ENCODE assay signal across 23 mouse cellular contexts in genomic region chr10:105801147-105801546, GRCm38 (mm10). TPM values are rescaled to one million over a fixed set of nuclear protein-coding genes. Genes with fewer than 3 reads are reported as not detected.
DNase-seq lines count a peak whose midpoint lies in the region; ATAC-seq and TF ChIP-seq lines count a peak whose summit lies in the region.
"Had no signal": no experiment of that assay in that cellular context is flagged by ENCODE, and none has a peak within 500 bp of the region (broad histone marks: within the 10 kb centered on the region; RNA-seq: fewer than 3 reads in every experiment).

No protein-coding gene starts in this region.

- H3K4me3 ChIP-seq in intestine, embryonic 14.5 days (ENCODE audit: low read depth, low read length) = no peak overlapping the region
- no peak overlapping the region for H3K4me3 ChIP-seq in intestine, postnatal 0 days (ENCODE audit: low read depth, low read length)
- no peak overlapping the region for H3K4me3 ChIP-seq in neural tube, embryonic 12.5 days
- no peak overlapping the region for H3K4me3 ChIP-seq in neural tube, embryonic 15.5 days (replicated peaks)
- no peak overlapping the region for H3K4me3 ChIP-seq in limb, embryonic 12.5 days (replicated peaks)
- H3K4me3 ChIP-seq: heart, embryonic 10.5 days; heart, embryonic 15.5 days; liver, embryonic 15.5 days; lung, embryonic 15.5 days had no signal

- no peak for TF ChIP-seq CTCF in intestine, postnatal 0 days (IDR thresholded peaks at IDR 0.05; ENCODE audit: low read depth)

- 27% methylated on average over 6 of the region's 6 CpGs for WGBS in intestine, embryonic 14.5 days
- WGBS in intestine, postnatal 0 days = 80% methylated on average over 6 of the region's 6 CpGs
- 34% methylated on average over 6 of the region's 6 CpGs for WGBS in neural tube, embryonic 12.5 days
- WGBS in neural tube, embryonic 15.5 days = 31% methylated on average over 6 of the region's 6 CpGs
- 14% methylated on average over 6 of the region's 6 CpGs for WGBS in limb, embryonic 12.5 days

- DNase-seq in intestine, embryonic 14.5 days (ENCODE audit: low spot score) = no peak
- DNase-seq in frontal cortex, postnatal 25 days (ENCODE audit: low spot score in 2 of 2) = no peak
- DNase-seq: adrenal gland, postnatal 14 days; cerebellum, adult 11 months; cerebellum, adult 9-10 months; cerebellum, postnatal 36 days; kidney, adult 2 months; kidney, postnatal 10 days; layer of hippocampus, adult 9-11 months; right cerebral cortex, postnatal 4 days; thymus, postnatal 4 days had no signal

- H3K27me3 ChIP-seq in intestine, embryonic 14.5 days (replicated peaks; ENCODE audit: control insufficient read depth, insufficient read depth, low read length) = no peaks in the 10 kb centered on the region
- H3K27me3 ChIP-seq in intestine, postnatal 0 days (replicated peaks; ENCODE audit: control insufficient read depth, insufficient read depth, low read length) = no peaks in the 10 kb centered on the region
- no peaks in the 10 kb centered on the region for H3K27me3 ChIP-seq in neural tube, embryonic 12.5 days (replicated peaks)
- H3K27me3 ChIP-seq in neural tube, embryonic 15.5 days (replicated peaks) = no peaks in the 10 kb centered on the region
- H3K27me3 ChIP-seq in limb, embryonic 12.5 days = no peaks in the 10 kb centered on the region
- H3K27me3 ChIP-seq: heart, embryonic 15.5 days; liver, embryonic 15.5 days had no signal

- no peaks in the 10 kb centered on the region for H3K9me3 ChIP-seq in intestine, embryonic 14.5 days (ENCODE audit: control insufficient read depth, low read length)
- H3K9me3 ChIP-seq in intestine, postnatal 0 days (ENCODE audit: control insufficient read depth) = no peaks in the 10 kb centered on the region
- no peaks in the 10 kb centered on the region for H3K9me3 ChIP-seq in neural tube, embryonic 12.5 days
- no peaks in the 10 kb centered on the region for H3K9me3 ChIP-seq in neural tube, embryonic 15.5 days (replicated peaks)
- H3K9me3 ChIP-seq in limb, embryonic 12.5 days = no peaks in the 10 kb centered on the region
- H3K9me3 ChIP-seq: heart, embryonic 10.5 days; heart, embryonic 15.5 days; liver, embryonic 15.5 days; lung, embryonic 15.5 days had no signal

- H3K4me2 ChIP-seq in intestine, embryonic 14.5 days (ENCODE audit: low read length) = no peak overlapping the region
- no peak overlapping the region for H3K4me2 ChIP-seq in intestine, postnatal 0 days (replicated peaks; ENCODE audit: low read depth)
- H3K4me2 ChIP-seq in neural tube, embryonic 12.5 days (replicated peaks) = no peak overlapping the region
- H3K4me2 ChIP-seq in neural tube, embryonic 15.5 days = no peak overlapping the region
- peak overlapping the region; percentile 26 for H3K4me2 ChIP-seq in limb, embryonic 12.5 days
- H3K4me2 ChIP-seq: heart, embryonic 15.5 days; liver, embryonic 15.5 days; lung, embryonic 15.5 days had no signal

- H3K27ac ChIP-seq in intestine, embryonic 14.5 days (ENCODE audit: low read depth) = peak overlapping the region; percentile 33; the same call in 1 of the 2 replicates
- no peak overlapping the region for H3K27ac ChIP-seq in intestine, postnatal 0 days (ENCODE audit: low read depth, low read length)
- no peak overlapping the region for H3K27ac ChIP-seq in neural tube, embryonic 12.5 days
- no peak overlapping the region for H3K27ac ChIP-seq in neural tube, embryonic 15.5 days (replicated peaks)
- H3K27ac ChIP-seq in limb, embryonic 12.5 days = peak overlapping the region; percentile 79
- H3K27ac ChIP-seq: heart, embryonic 10.5 days; heart, embryonic 15.5 days; liver, embryonic 15.5 days; lung, embryonic 15.5 days had no signal

- no peak for ATAC-seq in intestine, embryonic 14.5 days (replicated peaks; ENCODE audit: low FRiP score, low TSS enrichment, low read depth)
- ATAC-seq in intestine, postnatal 0 days = no peak
- ATAC-seq in neural tube, embryonic 12.5 days (ENCODE audit: low FRiP score, low read depth) = 0 out of 2 replicates have a peak, but pooled peaks have one; percentile 7
- no peak for ATAC-seq in neural tube, embryonic 15.5 days (ENCODE audit: low FRiP score)
- ATAC-seq in limb, embryonic 12.5 days (ENCODE audit: insufficient number of reproducible peaks, insufficient read depth, low FRiP score, low TSS enrichment, low read depth) = peak; percentile 89
- no peak for ATAC-seq in megakaryocyte-erythroid progenitor cell, adult 5-6 weeks (replicated peaks; ENCODE audit: low FRiP score, low TSS enrichment, poor library complexity, severe bottlenecking)
- ATAC-seq: CD4-positive, CD25-positive, alpha-beta regulatory T cell, adult 4 months; forebrain, embryonic 14.5 days; midbrain, embryonic 16.5 days had no signal

- H3K4me1 ChIP-seq in intestine, embryonic 14.5 days (replicated peaks; ENCODE audit: control insufficient read depth, insufficient read depth, low read length) = no peaks in the 10 kb centered on the region
- H3K4me1 ChIP-seq in intestine, postnatal 0 days (replicated peaks; ENCODE audit: control insufficient read depth, insufficient read depth, low read length) = no peaks in the 10 kb centered on the region
- no peaks in the 10 kb centered on the region for H3K4me1 ChIP-seq in neural tube, embryonic 12.5 days
- H3K4me1 ChIP-seq in neural tube, embryonic 15.5 days = no peaks in the 10 kb centered on the region
- H3K4me1 ChIP-seq in limb, embryonic 12.5 days (replicated peaks) = peaks cover 18% of the 10 kb centered on the region
- H3K4me1 ChIP-seq: heart, embryonic 10.5 days; heart, embryonic 15.5 days; liver, embryonic 15.5 days had no signal

- H3K9ac ChIP-seq in intestine, embryonic 14.5 days (ENCODE audit: low read length) = no peak overlapping the region
- H3K9ac ChIP-seq in intestine, postnatal 0 days (ENCODE audit: low read depth, low read length) = no peak overlapping the region
- H3K9ac ChIP-seq in neural tube, embryonic 12.5 days = no peak overlapping the region
- no peak overlapping the region for H3K9ac ChIP-seq in neural tube, embryonic 15.5 days (replicated peaks)
- H3K9ac ChIP-seq in limb, embryonic 12.5 days (replicated peaks) = no peak overlapping the region
- H3K9ac ChIP-seq: heart, embryonic 15.5 days; liver, embryonic 15.5 days; lung, embryonic 15.5 days had no signal

- H3K36me3 ChIP-seq in intestine, embryonic 14.5 days (ENCODE audit: control insufficient read depth, insufficient read depth, low read length) = no peaks in the 10 kb centered on the region
- no peaks in the 10 kb centered on the region for H3K36me3 ChIP-seq in intestine, postnatal 0 days (ENCODE audit: control insufficient read depth, insufficient read depth)
- no peaks in the 10 kb centered on the region for H3K36me3 ChIP-seq in neural tube, embryonic 12.5 days
- no peaks in the 10 kb centered on the region for H3K36me3 ChIP-seq in neural tube, embryonic 15.5 days
- H3K36me3 ChIP-seq in limb, embryonic 12.5 days = no peaks in the 10 kb centered on the region
- H3K36me3 ChIP-seq: heart, embryonic 10.5 days; heart, embryonic 15.5 days; liver, embryonic 15.5 days; lung, embryonic 15.5 days had no signal

RNA-seq across cellular contexts. Expression of gene Ccdc59, which starts 39.7 kb away (rescaled TPM):
- 55.7 and 57.9 TPM in 2 replicates for polyA plus RNA-seq in intestine, embryonic 14.5 days (2014; fragmentation: Nextera tagmentation; extraction: Ambion mirVana)
- polyA plus RNA-seq in intestine, postnatal 0 days (2015; fragmentation: Nextera tagmentation; extraction: Ambion mirVana) = 92.9 and 112 TPM in 2 replicates
- polyA plus RNA-seq in neural tube, embryonic 12.5 days (2016; fragmentation: Nextera tagmentation; extraction: Ambion mirVana) = 46.8 and 50.5 TPM in 2 replicates
- polyA plus RNA-seq in neural tube, embryonic 15.5 days (2015; fragmentation: Nextera tagmentation; extraction: Ambion mirVana) = 43.3 and 49.4 TPM in 2 replicates
- polyA plus RNA-seq in limb, embryonic 12.5 days (2016; fragmentation: Nextera tagmentation; extraction: Ambion mirVana) = 68.0 and 69.0 TPM in 2 replicates
- total RNA-seq in megakaryocyte-erythroid progenitor cell, adult 5-6 weeks (2014; fragmentation: Nextera tagmentation) = 35.1 and 46.4 TPM in 2 replicates
- 42.0 and 44.1 TPM in 2 replicates for total RNA-seq in megakaryocyte-erythroid progenitor cell, adult 5-6 weeks (2017)

RNA-seq across cellular contexts. Expression of gene Mettl25, which starts 40.0 kb away (rescaled TPM):
- polyA plus RNA-seq in intestine, embryonic 14.5 days (2014; fragmentation: Nextera tagmentation; extraction: Ambion mirVana) = 14.1 and 17.1 TPM in 2 replicates
- 7.9 TPM in 2 replicates for polyA plus RNA-seq in intestine, postnatal 0 days (2015; fragmentation: Nextera tagmentation; extraction: Ambion mirVana)
- polyA plus RNA-seq in neural tube, embryonic 12.5 days (2016; fragmentation: Nextera tagmentation; extraction: Ambion mirVana) = 12.6 and 13.1 TPM in 2 replicates
- 15.4 and 16.4 TPM in 2 replicates for polyA plus RNA-seq in neural tube, embryonic 15.5 days (2015; fragmentation: Nextera tagmentation; extraction: Ambion mirVana)
- 12.7 and 14.2 TPM in 2 replicates for polyA plus RNA-seq in limb, embryonic 12.5 days (2016; fragmentation: Nextera tagmentation; extraction: Ambion mirVana)
- total RNA-seq in megakaryocyte-erythroid progenitor cell, adult 5-6 weeks (2014; fragmentation: Nextera tagmentation) = 15.4 and 15.8 TPM in 2 replicates
- total RNA-seq in megakaryocyte-erythroid progenitor cell, adult 5-6 weeks (2017) = 17.7 and 20.2 TPM in 2 replicates

Comparison
In these comparisons a context has a peak if more than half of its experiments do, and no peak if none do; other contexts are left out.
1. ATAC-seq: peak in neural tube, embryonic 12.5 days (single experiment) and limb, embryonic 12.5 days (single experiment); none in intestine, embryonic 14.5 days (single experiment), intestine, postnatal 0 days (single experiment), neural tube, embryonic 15.5 days (single experiment) and megakaryocyte-erythroid progenitor cell, adult 5-6 weeks (single experiment).
2. H3K27ac ChIP-seq: peak in intestine, embryonic 14.5 days (single experiment) and limb, embryonic 12.5 days (single experiment); none in intestine, postnatal 0 days (single experiment), neural tube, embryonic 12.5 days (single experiment) and neural tube, embryonic 15.5 days (single experiment).